Mouse (Mus musculus) WW6 (cell line): ENCODE results near the gene Jak1.
A peak's percentile ranks its signal among the peaks of the same experiment; 100 is the strongest.
"Not testable (repeated sequence)": the region's sequence is repeated elsewhere in the genome, so short reads cannot be mapped to it uniquely, and the experiment has no call there.

Experiments used
- DNase-seq: peaks from one replicate; pipeline ENCODE4 v3.0.0-alpha.2; 2013; ENCODE audit warnings: low read depth, low spot score

Jak1 gene

DNA sequence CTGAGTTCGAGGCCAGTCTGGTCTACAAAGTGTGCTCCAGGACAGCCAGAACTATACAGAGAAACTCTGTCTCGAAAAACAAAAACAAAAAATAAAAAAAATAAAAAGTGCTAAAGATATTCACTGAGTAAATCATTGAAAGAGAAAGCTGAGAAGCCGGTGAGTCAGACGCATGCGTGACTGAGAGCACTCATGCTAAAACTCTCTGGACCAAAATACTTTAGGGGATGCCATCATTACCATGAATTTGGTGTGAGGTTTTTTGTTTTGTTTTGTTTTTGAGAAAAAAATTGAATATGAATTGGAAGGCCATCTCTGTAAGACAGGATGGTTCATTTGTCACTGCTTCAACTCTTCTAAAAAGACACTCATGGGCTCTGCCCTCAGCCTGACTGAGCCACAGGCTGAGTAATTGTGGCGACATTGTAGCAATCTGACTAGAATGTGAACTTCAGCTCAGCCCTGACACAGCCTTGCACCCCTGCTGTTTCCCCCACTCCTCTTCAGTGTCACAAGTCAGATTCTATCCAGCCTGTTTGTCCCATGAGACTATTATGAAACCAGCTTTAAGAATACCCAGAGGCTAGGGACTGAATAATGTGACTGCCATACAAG lies 11.5 kb upstream of the Jak1 start:
- DNase-seq, result no peak

DNA sequence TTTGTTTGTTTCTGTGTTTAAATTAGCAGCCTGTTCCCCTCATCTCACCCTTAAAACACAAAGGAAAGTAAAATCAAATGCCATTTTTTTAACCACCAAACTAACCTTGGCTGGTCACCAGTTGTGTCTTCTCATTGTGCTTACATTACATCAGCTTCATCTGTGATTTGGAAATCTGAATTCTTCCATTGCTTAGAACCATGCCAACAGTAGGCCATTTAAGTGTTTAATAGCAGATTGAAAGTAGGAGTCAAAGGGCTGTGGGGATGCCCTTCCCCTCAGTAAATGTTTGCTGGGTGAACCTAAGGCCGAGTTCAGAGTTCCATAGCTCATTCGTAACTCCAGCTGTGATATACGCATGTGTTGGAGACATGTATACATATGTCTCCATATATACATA lies 10.8 kb upstream of the Jak1 start:
- DNase-seq, result no peak

DNA sequence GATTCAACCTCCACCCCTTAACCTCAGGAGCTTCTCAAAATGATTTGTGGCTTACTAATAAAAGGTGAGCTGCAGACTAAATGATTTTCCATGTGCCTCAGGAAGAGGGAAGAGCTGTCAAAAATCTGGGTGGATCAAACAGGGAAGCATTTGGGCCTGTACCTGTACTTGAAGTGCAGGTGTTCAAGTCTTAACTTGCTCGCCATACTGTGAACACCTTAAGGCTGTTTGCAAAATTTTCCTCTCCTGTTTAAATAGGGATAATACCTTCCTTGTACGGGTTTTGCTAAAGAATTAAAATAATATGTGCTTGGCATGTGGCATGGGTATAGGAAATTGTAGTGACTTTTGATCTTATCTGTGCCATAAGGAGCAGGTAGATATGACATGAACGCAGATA lies 5.7 kb upstream of the Jak1 start:
- DNase-seq, result no peak

DNA sequence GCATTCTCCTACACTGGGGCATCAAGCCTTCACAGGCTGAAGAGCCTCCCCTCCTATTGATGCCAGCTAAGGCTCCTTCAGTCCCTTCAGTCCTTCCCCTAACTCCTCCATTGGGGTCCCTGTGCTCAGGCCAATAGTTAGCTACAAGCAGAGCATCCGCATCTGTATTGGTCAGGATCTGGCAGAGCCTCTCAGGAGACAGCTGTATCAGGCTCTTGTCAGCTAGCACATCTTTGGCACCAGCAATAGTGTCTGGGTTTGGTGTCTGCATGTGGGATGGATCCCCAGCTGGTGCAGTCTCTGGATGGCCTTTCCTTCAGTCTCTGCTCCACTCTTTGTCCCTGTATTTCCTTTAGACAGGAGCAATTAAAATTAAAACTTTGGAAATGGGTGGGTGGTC lies 3.4 kb upstream of the Jak1 start:
- DNase-seq, result not testable (repeated sequence)

DNA sequence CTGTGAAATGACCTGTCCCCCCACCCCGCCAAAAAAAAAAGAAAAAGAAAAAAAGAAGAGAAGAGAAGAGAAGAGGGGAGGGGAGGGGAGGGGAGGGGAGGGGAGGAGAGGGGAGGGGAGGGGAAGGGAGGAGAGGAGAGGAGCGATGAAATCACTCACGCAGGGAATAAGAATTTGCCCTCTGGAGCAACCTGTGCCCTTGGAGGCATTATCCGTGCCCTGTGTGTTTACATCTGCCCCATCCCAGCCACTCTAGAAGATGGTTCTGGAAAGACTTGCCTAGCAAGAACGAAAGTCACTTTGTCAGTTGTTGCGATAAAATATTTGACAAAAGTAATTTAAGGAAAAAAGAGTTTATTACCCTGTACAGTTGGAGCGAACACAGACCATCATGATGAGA lies 441 bp upstream of the Jak1 start:
- DNase-seq, result no peak

DNA sequence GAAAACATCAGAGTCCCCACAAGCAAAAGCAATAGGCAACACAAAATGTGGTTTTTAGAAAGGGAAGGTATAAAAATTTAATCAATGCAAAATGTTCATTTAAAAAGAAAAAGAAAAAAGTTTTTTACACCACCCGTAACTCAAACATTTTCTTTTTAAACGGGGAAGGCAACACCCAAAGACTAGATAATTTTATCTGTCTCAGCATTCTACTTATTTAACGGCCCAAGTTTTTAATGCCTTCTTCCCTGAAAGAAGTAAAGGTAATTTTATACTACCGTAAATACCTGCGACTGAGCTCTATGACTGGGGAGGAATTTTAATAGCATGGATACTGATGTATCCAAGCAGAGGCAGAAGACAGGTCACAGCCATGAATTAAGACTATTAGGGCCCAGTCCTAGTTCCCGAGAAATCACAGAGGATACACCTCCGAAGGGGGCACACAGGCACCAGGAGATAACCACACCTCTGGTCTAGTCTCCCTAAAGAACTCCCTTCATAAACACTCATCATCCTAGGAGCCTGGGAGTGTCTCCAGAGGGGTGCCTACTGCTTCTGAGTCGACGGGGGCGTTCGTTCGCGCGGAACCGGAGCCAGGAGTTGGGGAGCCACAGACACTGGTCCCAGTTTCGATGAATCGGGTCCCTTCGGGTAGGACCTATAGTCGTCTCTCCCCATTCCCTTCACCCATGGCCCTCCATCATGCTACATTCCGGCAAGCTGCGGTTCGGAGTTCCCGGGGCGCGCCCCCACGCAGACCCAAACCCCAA lies 928 bp downstream of the Jak1 start:
- peak; percentile 22 for DNase-seq

DNA sequence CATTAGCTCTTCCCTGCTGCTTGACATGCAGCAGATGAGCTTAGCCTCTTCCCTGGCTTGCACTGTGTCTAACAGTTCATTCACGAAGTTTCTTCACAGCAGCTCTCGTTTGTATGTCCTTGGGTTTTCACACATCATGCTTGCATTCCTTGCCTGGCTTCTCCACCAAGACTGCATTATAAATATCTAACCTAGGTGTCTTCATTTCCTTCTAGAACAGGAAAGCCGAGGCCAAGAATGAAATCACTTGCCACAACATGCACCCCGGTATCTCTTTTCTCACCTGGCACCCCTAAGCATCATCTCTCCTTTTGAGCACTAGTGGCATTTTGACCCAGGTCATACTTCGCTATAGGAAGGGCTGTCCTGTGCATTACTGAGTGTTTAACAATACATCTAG lies 3.5 kb downstream of the Jak1 start:
- no peak for DNase-seq

DNA sequence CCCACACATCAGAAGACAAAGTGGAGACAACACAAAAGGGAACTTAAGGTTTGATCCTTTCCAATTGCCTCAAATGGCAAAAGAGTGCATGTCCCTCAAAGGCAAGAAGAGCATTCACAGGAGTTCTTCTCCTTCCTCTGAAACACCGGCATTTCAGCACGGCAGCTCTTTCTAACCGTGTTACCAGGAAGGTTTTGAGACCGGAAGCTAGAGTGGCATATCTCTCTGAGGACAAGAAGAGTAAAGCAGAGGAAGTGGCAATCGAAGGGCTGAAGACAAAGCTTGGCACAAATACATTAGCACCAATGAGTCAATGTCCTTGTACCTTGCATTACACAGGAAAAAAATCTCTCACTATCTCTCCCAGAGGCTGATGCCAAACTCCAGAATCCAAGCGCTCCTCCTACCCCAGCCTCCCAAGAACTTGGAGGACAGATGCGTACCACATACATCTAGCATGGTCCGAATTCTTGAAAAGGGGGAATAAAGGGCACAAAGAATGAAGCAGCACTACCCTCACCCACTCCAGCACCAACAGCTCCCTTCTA lies 4.3 kb downstream of the Jak1 start:
- no peak for DNase-seq

DNA sequence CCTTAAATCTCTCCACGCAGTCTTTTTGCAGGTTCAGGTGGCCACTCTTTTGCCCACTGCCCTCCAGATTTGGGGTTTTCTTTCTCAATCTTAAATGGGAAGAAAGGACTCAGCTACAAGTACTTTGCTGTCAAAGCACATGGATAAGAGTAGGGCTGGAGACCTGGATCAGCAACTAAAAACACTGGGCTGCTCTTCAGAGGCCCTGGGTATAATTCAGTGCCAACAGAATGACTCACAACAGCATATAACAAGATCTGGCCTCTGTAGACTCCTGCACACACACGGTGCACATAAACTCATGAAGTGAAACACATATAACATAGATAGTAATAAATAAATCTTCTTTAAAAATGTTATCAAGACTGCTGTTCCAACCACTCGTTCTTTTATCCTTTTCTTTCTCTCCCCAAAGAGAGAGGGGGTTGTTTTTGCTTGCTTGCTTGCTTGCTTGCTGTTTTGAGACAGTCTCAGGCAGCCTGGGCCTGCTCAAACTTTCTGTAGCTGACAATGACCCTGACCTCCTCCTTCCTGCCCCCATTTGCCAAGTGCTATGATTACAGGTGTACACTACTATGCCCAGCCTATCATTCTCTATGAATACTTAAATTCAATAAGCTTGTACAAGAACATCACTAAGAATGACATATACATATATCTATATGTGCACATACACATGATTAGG lies 8.4 kb downstream of the Jak1 start:
- no peak for DNase-seq

DNA sequence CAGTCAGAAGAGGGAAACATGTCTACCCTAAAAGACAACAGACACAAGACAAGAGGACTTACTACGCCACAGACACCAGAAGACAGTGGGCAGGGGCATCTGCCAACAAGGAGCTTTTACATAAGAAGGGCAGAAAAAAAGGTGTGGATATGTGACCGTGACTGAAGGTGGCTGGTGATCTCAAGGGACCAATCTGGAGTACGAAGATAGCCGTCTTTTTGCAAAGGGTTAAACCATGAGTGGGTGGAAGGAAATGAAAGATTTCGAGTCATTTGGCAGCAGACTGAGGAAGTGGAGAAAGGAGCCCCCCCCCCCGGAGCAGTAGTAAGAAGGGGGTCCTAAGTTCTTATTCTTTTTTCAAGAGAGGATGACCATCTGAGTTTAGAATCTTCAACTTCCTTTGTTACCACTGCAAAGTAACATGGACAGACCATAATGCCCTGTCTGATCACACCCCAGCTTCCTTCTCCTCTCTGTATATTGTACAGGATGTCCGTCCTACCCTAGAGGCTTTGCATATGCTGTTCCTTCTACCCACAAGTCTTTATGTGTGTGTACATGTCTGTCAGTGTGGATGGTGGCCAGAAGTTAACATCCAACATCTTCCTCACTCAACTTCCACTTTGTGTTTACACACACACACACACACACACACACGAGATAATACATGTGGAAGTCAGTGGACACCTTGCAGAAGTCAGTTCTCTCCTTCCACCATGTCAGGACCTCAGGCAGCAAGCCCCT lies 10.3 kb downstream of the Jak1 start:
- DNase-seq, result no peak

DNA sequence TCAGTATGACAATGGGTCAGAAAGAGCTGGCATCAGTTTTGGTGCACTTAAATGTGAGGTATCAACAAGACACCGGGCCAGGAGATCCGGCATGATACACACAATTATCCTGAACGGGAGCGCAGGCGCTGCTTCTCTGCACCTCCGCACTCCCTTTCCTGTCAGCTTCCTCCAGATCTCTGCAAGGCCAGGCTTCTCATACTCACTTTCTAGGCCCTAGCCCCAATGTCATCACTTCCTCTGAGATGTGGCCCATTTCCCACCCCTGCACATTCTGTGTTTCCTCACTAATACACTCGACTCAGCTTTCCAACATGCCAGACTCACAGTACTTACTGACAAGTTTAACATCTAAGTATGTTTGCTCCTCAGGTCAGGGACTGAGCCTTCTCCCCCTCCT lies 11.1 kb downstream of the Jak1 start:
- no peak for DNase-seq

DNA sequence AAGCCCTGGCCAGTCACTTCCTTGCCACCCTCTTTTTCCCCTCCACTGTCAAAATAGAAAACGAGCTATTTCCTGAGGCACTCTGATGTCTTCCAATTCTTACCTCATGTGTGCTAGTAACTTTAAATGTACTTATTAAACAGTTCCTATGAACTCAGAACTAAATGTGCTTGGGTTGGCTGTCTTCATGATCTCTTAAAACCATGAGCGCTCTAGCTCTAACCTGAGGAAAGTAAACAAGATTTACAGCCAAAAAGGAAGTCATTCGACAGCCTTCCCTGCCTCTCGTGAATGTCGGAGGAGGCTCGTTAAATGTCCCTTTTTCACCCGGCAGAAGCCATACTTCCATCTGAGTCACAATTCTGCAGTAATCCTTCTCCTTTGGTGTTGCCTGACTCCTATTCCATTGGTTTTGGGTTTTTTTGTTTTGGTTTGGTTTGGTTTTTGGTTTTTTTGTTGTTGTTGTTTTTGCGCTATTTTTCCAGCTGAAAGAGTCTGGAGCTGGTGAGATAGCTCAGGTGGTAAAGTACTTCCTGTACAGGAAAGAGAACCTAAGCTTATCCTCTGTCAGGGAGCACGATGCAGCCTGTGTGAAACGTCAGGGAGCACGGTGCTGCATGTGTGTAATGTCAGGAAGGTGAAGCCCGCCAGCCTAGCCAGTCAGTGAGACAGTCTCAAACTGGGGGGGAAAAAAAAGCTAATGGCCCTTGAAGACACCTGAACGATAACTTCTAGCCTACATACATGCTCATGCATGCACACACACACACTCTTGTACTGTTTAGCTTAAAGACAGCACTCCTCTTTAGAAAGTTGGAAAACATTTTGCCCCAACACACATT lies 12.1 kb downstream of the Jak1 start:
- no peak for DNase-seq

DNA sequence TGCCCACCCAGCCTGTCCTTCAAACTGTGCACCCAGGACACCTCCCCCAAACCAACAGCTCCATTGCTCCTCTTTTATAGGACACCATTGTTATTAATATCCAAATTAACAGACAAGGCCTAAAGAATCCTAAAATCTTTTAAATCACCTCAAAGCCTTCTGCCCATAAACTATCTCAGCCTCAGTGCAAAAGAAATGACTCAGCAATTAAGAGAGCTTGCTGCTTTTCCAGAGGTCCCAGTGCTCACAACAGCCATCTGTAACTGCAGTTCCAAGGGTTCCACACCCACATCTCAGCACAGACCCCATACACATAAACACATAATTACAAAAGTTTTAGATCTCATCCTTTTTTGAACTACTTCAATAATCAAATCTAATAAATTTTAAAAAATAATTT lies 13.1 kb downstream of the Jak1 start:
- no peak for DNase-seq

DNA sequence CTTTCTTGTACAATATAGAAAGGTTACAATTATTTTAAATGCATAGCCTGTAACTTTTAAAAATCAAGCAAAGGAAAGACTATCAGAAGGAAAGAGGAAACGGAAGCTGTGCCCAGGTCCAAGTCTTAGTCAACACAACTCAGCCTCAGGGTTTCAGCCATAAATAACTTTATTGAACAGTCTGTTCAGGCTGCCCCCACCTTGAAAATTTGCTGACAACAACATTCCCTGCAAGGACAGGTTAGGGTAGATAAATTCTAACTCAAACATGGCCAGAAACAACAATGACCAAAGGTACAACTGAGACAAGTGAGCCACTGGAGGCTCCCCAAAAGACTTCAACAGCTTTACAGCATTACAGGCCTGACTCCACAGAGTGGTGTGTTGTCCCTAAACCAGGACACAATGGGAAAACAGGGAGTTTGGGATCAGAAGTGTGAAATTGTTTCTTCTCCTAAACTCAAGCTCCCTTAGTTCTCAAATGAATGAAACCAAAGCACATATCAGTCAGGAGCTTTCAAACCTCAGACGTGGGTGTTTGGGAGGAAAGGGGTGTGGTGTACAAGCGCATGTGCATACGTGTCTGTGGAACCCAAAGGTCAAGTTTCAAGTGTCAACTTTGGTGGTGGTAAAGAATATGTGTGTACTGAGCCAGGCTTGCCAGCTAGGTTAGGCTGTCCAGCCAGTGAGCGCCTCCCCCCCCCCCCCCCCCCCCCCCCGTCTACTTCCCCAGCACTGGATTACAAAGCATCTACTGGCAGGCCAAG lies 14.9 kb downstream of the Jak1 start:
- no peak for DNase-seq

DNA sequence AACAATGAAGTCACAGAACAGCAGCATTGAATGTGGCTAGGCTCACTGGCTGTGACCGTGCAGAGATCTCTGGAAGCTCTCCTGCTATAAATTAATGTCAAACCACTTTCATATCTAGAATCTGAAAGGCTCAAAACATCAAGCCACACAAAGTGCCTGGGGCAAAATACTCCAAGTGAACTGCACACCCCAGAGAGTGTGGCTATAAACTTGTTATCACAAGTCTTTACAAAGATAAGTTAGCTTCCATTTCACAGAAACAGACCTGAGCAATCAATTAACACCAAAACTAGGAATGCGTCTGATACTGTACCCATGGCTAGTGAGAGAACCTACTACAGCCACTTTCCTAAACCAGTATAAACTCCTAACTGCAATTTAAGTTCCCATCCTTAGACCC lies 17.7 kb downstream of the Jak1 start:
- no peak for DNase-seq

DNA sequence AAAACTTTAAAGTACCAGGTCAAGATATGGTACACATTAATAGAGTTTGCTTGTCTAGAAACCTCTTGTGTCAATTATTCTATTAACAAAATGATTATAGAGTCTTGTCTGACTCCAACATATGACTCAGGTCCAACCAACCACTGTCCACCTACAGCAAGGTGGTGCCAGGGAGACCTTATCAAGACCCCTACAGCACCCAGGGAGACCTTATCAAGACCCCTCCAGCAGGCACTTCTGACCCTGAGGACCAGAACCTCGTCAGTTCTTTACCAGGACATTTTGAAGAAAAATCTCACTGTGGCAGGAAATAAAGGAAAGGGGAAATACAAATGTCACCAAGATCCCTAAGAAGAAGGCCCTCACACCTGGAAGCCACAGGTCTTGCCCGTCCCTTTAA lies 18.5 kb downstream of the Jak1 start:
- no peak for DNase-seq

DNA sequence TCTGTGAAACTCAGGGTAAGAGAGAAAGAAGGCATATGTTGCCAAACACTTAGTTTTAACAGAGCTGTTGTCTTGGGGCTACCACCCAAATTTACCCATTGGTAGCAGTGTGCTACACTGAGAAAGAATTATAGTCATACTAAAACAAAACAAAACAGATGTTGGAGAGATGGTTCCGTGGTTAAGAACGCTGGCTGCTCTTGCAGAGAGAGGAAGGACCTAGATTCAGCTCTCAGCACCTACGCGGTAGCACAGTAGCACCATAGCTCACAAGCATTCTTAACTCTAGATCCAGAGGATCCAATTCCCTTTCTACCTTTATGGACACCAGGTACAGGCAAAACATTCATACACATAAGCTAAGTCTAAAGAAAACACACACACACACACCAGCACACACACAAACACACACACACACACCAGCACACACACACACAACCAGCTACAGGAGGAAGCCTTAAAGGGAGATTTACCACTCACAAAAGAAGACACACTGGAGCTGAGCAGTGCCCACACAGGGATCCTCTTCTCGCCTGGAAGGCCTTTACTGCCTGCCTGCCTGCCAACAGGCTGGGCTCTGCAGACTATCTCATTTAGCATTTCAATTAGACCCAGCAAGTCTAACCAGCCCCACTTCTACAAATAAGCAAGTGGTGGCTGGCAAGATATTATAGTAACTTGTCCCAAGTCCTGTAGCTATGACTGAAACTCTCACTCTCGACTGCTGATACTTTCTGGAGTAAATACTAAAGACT lies 20.6 kb downstream of the Jak1 start:
- no peak for DNase-seq

DNA sequence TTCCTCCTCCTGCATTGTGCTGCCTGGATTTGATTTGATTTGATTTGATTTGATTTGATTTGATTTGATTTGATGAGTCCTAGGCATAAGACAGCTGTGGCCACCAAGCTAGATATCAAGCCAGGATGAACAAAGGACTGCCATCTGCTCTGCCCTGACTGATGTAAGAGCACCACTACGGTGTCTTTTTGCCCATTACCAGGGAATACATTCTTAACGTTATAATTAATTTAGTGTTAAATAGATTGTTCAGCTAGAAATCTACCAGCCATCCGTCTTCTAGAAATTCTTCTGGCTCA lies 24.3 kb downstream of the Jak1 start:
- DNase-seq, result no peak

DNA sequence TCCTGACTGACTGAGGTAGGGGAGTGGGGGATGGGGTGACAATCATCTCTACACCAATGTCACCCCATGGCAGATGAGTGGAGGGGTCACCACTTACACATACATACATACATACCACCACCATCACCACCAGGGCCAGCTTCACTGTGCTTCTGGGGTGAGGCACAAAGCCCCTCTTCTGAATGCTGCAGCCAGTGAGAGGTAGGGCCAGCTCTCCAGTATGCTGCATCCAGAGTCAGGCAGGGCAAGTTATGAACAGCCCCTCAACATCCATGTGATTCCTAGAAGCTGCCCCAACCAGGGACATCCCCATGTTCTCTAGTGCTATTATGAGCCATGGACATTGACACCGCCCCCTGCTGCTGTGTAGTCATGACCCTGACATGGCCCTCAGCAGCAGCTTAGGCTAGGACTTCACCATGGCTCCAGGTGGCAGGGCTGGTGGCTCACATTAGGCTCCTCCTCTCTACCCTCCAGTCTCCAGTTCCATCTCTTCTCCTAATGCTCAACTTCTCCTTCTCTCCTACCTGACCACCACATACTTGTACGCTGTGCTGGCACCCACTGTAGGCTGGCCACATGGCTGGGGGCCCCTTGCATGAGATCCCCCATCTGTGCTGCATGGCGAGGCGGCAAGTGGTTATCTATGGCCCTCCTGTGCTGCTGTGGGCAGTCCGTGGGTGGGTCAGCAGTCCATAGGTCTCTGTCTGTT lies 24.8 kb downstream of the Jak1 start:
- DNase-seq, result no peak
